Mouse (Mus musculus) hindbrain, postnatal 0 days (tissue): ENCODE measurements around the gene Hist2h2be. TPM values are rescaled to one million over a fixed set of nuclear protein-coding genes. Genes with fewer than 3 reads are reported as not detected.
A peak's percentile ranks its signal among the peaks of the same experiment; 100 is the strongest.
"Not testable (repeated sequence)": the region's sequence is repeated elsewhere in the genome, so short reads cannot be mapped to it uniquely, and the experiment has no call there.

Source experiments
- ATAC-seq: fragments of 200-750 bp; cut with Nextera tagmentation; 2 replicates; pipeline ENCODE4 v1.8.0; 2017; ENCODE audit warnings: mild to moderate bottlenecking, moderate TSS enrichment, moderate library complexity
- DNase-seq: peaks from one replicate; pipeline ENCODE4 v3.0.0-alpha.2; 2015; ENCODE audit warnings: low spot score
- H3K27ac ChIP-seq: fragments of 300-500 bp; sonication (generic); 2 replicates; pipeline ENCODE4 v1.5.1; 2014; ENCODE audit warnings: mild to moderate bottlenecking
- H3K27me3 ChIP-seq: fragments of 300-500 bp; sonication (generic); 2 replicates; pipeline ENCODE4 v1.6.1; 2014; ENCODE audit warnings: low read length, mixed read lengths; ENCODE audit not compliant: insufficient read depth
- H3K36me3 ChIP-seq: fragments of 300-500 bp; sonication (generic); 2 replicates; pipeline ENCODE4 v1.6.1; 2014; ENCODE audit warnings: low read length, mixed read lengths; ENCODE audit not compliant: insufficient read depth
- H3K4me1 ChIP-seq: fragments of 300-500 bp; sonication (generic); 2 replicates; pipeline ENCODE4 v1.6.1; 2014; ENCODE audit warnings: antibody characterized with exemption, low read length, mixed read lengths; ENCODE audit not compliant: insufficient read depth
- H3K4me2 ChIP-seq: fragments of 300-500 bp; sonication (generic); 2 replicates; pipeline ENCODE4 v1.6.1; 2014; ENCODE audit warnings: low read depth, mild to moderate bottlenecking, low read length, moderate library complexity, mixed read lengths
- H3K4me3 ChIP-seq: fragments of 300-500 bp; sonication (generic); 2 replicates; pipeline ENCODE4 v1.5.1; 2014; ENCODE audit warnings: low read length
- H3K9ac ChIP-seq: fragments of 300-500 bp; sonication (generic); replicated peaks from 2 replicates; pipeline ENCODE4 v1.6.1; 2014; ENCODE audit warnings: mild to moderate bottlenecking, low read length, moderate library complexity, mixed read lengths
- H3K9me3 ChIP-seq: fragments of 300-500 bp; sonication (generic); 2 replicates; pipeline ENCODE4 v1.6.1; 2016; ENCODE audit warnings: low read length, mixed read lengths
- CTCF ChIP-seq: IDR thresholded peaks from 2 replicates; pipeline ENCODE4 v1.5.1; 2016; ENCODE audit warnings: antibody characterized with exemption, control low read depth, low read depth
- WGBS: fragments of 180-500 bp; shearing (Covaris S2); extraction: QIAGEN DNeasy Blood & Tissue Kit; methylation state at CpG from one replicate; pipeline ENCODE4 v1.1.7; 2014; 5-methylcytosine and 5-hydroxymethylcytosine counted together
- polyA plus RNA-seq: library from polyadenylated mRNA; unstranded; fragments of >200 nt; fragmentation: Nextera tagmentation; extraction: Ambion mirVana; gene quantifications from 2 replicates; pipeline ENCODE4 v1.2.1, GENCODE M21; 2015
- total RNA-seq: library from RNA; depleted of rRNA; stranded (reverse); fragments of >200 nt; gene quantifications from 2 replicates; pipeline ENCODE4 v1.2.3, GENCODE M21; 2014

Hist2h2be gene
- total and polyA plus RNA-seq, 2 experiments from 2014 or later, result 4.0 to 10.1 TPM

GRCm38 (mm10) chr3:96231758-96232120 lies 10.8 kb downstream of the Hist2h2be start:
- no peak overlapping the region for H3K9ac ChIP-seq
- H3K4me2 ChIP-seq, result no peak overlapping the region
- no peaks in the 10 kb centered on the region for H3K36me3 ChIP-seq
- H3K27me3 ChIP-seq, result no peaks in the 10 kb centered on the region
- H3K27ac ChIP-seq, result no peak overlapping the region
- H3K4me3 ChIP-seq, result no peak overlapping the region
- no peak for DNase-seq
- no peaks in the 10 kb centered on the region for H3K4me1 ChIP-seq
- ATAC-seq, result no peak
- TF ChIP-seq CTCF, result no peak
- 56% methylated on average over 2 of the region's 2 CpGs for WGBS
- no peaks in the 10 kb centered on the region for H3K9me3 ChIP-seq

GRCm38 (mm10) chr3:96234914-96235313 lies 14.0 kb downstream of the Hist2h2be start:
- no peak overlapping the region for H3K4me3 ChIP-seq
- no peaks in the 10 kb centered on the region for H3K27me3 ChIP-seq
- H3K27ac ChIP-seq, result no peak overlapping the region
- ATAC-seq, result no peak
- peak; percentile 8; the same call in 1 of the 2 replicates for TF ChIP-seq CTCF
- H3K9me3 ChIP-seq, result no peaks in the 10 kb centered on the region
- H3K36me3 ChIP-seq, result no peaks in the 10 kb centered on the region
- H3K9ac ChIP-seq, result no peak overlapping the region
- no peak overlapping the region for H3K4me2 ChIP-seq
- WGBS, result 89% methylated on average over 2 of the region's 2 CpGs
- DNase-seq, result no peak
- H3K4me1 ChIP-seq, result no peaks in the 10 kb centered on the region

DNA sequence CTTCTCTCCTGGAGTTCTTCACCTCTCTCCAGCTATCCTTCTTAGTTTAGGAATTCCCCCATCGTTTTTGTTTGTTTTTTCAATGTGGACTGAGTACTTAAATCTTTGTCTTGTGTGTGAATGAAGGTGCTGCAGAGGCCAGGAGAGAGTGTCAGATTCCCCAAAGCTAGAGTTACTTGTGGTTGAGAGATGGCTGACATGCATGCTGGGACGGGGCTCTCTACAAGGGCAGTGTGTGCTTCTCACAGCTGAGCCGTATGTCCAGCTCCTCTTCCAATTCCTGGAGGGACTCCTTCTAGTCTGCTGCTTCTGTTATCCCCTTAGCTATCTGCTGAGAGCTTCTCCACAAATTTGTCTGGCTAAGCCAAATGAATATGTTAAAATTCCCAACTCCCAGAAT lies 14.9 kb downstream of the Hist2h2be start:
- DNase-seq, result no peak
- H3K9me3 ChIP-seq, result no peaks in the 10 kb centered on the region
- no peak for ATAC-seq

GRCm38 (mm10) chr3:96236834-96237334 lies 16.0 kb downstream of the Hist2h2be start:
- no peak for TF ChIP-seq CTCF

More for the DNA sequence above, 14.9 kb downstream of the Hist2h2be start:
- TF ChIP-seq CTCF, result no peak
- Histone ChIP-seq H3K4me2 (no peak overlapping the region), H3K4me1 (no peaks in the 10 kb centered on the region), H3K4me3 (no peak overlapping the region), H3K27ac (no peak overlapping the region), H3K27me3 (no peaks in the 10 kb centered on the region), H3K36me3 (no peaks in the 10 kb centered on the region), H3K9ac (no peak overlapping the region)
- 57% methylated on average over 3 of the region's 3 CpGs for WGBS

GRCm38 (mm10) chr3:96237335-96237903 lies 16.5 kb downstream of the Hist2h2be start:
- no peak overlapping the region for H3K27ac ChIP-seq
- no peaks in the 10 kb centered on the region for H3K36me3 ChIP-seq
- ATAC-seq, result no peak
- H3K4me3 ChIP-seq, result peak overlapping the region; percentile 35
- H3K4me2 ChIP-seq, result peak overlapping the region; percentile 52
- H3K4me1 ChIP-seq, result no peaks in the 10 kb centered on the region
- no peak overlapping the region for H3K9ac ChIP-seq
- no peaks in the 10 kb centered on the region for H3K27me3 ChIP-seq
- TF ChIP-seq CTCF, result no peak
- peak; percentile 7 for DNase-seq
- H3K9me3 ChIP-seq, result no peaks in the 10 kb centered on the region
- WGBS, result 30% methylated on average over 7 of the region's 7 CpGs

More at GRCm38 (mm10) chr3:96236834-96237334, 16.0 kb downstream of the Hist2h2be start:
- no peak overlapping the region for H3K27ac ChIP-seq
- 79% methylated on average over 4 of the region's 4 CpGs for WGBS
- DNase-seq, result no peak
- H3K36me3 ChIP-seq, result no peaks in the 10 kb centered on the region
- H3K9me3 ChIP-seq, result no peaks in the 10 kb centered on the region
- no peak overlapping the region for H3K4me3 ChIP-seq
- peak overlapping the region; percentile 52 for H3K4me2 ChIP-seq
- no peak overlapping the region for H3K9ac ChIP-seq
- no peaks in the 10 kb centered on the region for H3K27me3 ChIP-seq
- ATAC-seq, result no peak
- H3K4me1 ChIP-seq, result no peaks in the 10 kb centered on the region

GRCm38 (mm10) chr3:96237904-96238511 lies 17.1 kb downstream of the Hist2h2be start:
- no peak for TF ChIP-seq CTCF
- Histone ChIP-seq H3K9ac (peak overlapping the region; percentile 51), H3K27ac (no peak overlapping the region), H3K36me3 (no peaks in the 10 kb centered on the region), H3K27me3 (no peaks in the 10 kb centered on the region), H3K4me1 (no peaks in the 10 kb centered on the region), H3K4me2 (peak overlapping the region; percentile 52), H3K4me3 (peak overlapping the region; percentile 35), H3K9me3 (no peaks in the 10 kb centered on the region)
- DNase-seq, result peak; percentile 22
- ATAC-seq, result no peak
- WGBS, result 4% methylated on average over 12 of the region's 12 CpGs

- Histone ChIP-seq H3K9ac (peak within 1 kb of the TSS; percentile 51), H3K4me2 (peak within 1 kb of the TSS; percentile 52), H3K4me3 (peak within 1 kb of the TSS; percentile 35), H3K27ac (peak within 1 kb of the TSS; percentile 64; the same call in 1 of the 2 replicates)
- 0% methylated on average over 12 of the region's 68 CpGs for WGBS
- not testable (repeated sequence) for H3K27me3 ChIP-seq, DNase-seq, H3K9me3 ChIP-seq, H3K4me1 ChIP-seq, H3K36me3 ChIP-seq
- peak; percentile 94 for ATAC-seq
These were observed 18.3 kb downstream of the Hist2h2be start, which contains the start of gene Hist2h3c2 for GRCm38 (mm10) chr3:96238954-96239793. Gene Hist2h3c2, minus strand, starts transcription at chr3:96239127.

DNA sequence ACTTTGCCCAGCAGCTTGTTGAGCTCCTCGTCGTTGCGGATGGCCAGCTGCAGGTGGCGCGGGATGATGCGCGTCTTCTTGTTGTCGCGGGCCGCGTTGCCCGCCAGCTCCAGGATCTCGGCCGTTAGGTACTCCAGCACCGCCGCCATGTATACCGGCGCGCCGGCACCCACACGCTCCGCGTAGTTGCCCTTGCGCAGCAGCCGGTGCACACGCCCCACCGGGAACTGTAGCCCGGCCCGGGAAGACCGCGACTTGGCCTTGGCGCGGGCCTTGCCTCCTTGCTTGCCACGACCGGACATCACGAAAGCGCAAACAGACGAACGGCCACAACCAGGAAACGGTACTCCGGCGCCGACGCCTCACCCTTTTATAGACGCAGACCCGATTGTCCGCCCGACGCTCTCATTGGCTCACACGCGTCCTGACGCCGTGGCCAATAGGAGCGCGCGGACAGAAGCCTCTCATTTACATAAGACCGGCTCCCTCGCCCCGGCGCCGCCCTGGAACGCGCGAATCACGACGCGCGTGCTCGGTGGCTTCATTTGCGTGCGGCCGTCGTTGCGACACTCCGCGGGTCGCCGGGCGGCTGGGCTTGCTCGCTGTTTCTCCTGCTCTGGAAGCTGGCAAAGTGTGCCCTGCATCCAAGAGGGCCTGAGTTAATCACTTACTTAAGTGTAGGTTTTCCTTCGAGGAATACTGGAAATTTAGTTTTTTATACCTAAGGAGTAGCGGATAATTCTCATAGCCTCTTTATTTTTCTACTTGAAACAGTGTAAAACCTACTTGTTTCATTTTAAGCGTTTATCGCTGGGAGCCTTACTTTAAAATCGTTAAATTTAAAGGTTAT lies 19.3 kb downstream of the Hist2h2be start, which contains the start of gene Hist2h2aa2:
Gene Hist2h2aa2 (minus strand): TSS at position 328 of the 850 bp plus-strand sequence.
- H3K36me3 ChIP-seq, H3K9me3 ChIP-seq, H3K4me1 ChIP-seq, H3K27me3 ChIP-seq: not testable (repeated sequence)
- Histone ChIP-seq H3K4me2 (peak within 1 kb of the TSS; percentile 53), H3K9ac (peak within 1 kb of the TSS; percentile 40; the same call in 1 of the 2 replicates), H3K4me3 (peak within 1 kb of the TSS; percentile 29), H3K27ac (peak within 1 kb of the TSS; percentile 72)
- ATAC-seq (peak; percentile 92), DNase-seq (peak; percentile 79)
- 7% methylated on average over 12 of the region's 85 CpGs for WGBS
